Mouse (Mus musculus) hindbrain, embryonic 12.5 days (tissue): ENCODE results near the gene Tbrg4. TPM values are rescaled to one million over a fixed set of nuclear protein-coding genes. Genes with fewer than 3 reads are reported as not detected.

ENCODE experiments used
- ATAC-seq: fragments of 200-750 bp; cut with Nextera tagmentation; 2 replicates; pipeline ENCODE4 v1.8.0; 2017; ENCODE audit warnings: moderate TSS enrichment; ENCODE audit not compliant: low FRiP score
- H3K27ac ChIP-seq: fragments of 300-500 bp; sonication (generic); 2 replicates; pipeline ENCODE4 v1.5.1; 2016; ENCODE audit warnings: mild to moderate bottlenecking
- H3K27me3 ChIP-seq: fragments of 300-500 bp; sonication (generic); 2 replicates; pipeline ENCODE4 v1.6.1; 2016; ENCODE audit warnings: mild to moderate bottlenecking
- H3K36me3 ChIP-seq: fragments of 300-500 bp; sonication (generic); 2 replicates; pipeline ENCODE4 v1.6.1; 2016; ENCODE audit warnings: mild to moderate bottlenecking
- H3K4me1 ChIP-seq: fragments of 300-500 bp; sonication (generic); 2 replicates; pipeline ENCODE4 v1.6.1; 2016
- H3K4me2 ChIP-seq: fragments of 300-500 bp; sonication (generic); replicated peaks from 2 replicates; pipeline ENCODE4 v1.6.1; 2016; ENCODE audit warnings: mild to moderate bottlenecking
- H3K4me3 ChIP-seq: fragments of 300-500 bp; sonication (generic); 2 replicates; pipeline ENCODE4 v1.5.1; 2016; ENCODE audit warnings: mild to moderate bottlenecking
- H3K9ac ChIP-seq: fragments of 300-500 bp; sonication (generic); 2 replicates; pipeline ENCODE4 v1.6.1; 2016; ENCODE audit warnings: mild to moderate bottlenecking, moderate library complexity
- H3K9me3 ChIP-seq: fragments of 300-500 bp; sonication (generic); replicated peaks from 2 replicates; pipeline ENCODE4 v1.6.1; 2016; ENCODE audit warnings: mild to moderate bottlenecking
- WGBS: fragments of 180-500 bp; shearing (Covaris S2); methylation state at CpG from one replicate; pipeline ENCODE4 v1.1.7; 2016; 5-methylcytosine and 5-hydroxymethylcytosine counted together
- polyA plus RNA-seq: library from polyadenylated mRNA; unstranded; fragments of >200 nt; fragmentation: Nextera tagmentation; extraction: Ambion mirVana; gene quantifications from 2 replicates; pipeline ENCODE4 v1.2.1, GENCODE M21; 2016

Tbrg4 gene
- polyA plus RNA-seq, 1 experiment from 2014 or later, result 37.3 TPM

GRCm38 (mm10) chr11:6647831-6648724 is 22.2 kb upstream of the Tbrg4 start:
- no peak for ATAC-seq
- H3K27me3 ChIP-seq, result no peaks in the 10 kb centered on the region
- no peaks in the 10 kb centered on the region for H3K36me3 ChIP-seq
- H3K4me3 ChIP-seq, result no peak overlapping the region
- H3K4me1 ChIP-seq, result no peaks in the 10 kb centered on the region
- no peak overlapping the region for H3K4me2 ChIP-seq
- H3K9me3 ChIP-seq, result no peaks in the 10 kb centered on the region
- H3K9ac ChIP-seq, result no peak overlapping the region
- H3K27ac ChIP-seq, result no peak overlapping the region
- 62% methylated on average over 9 of the region's 9 CpGs for WGBS

- 67% methylated on average over 6 of the region's 6 CpGs for WGBS
- ATAC-seq, result 0 out of 2 replicates have a peak, but pooled peaks have one; percentile 32
These were observed 18.7 kb upstream of the Tbrg4 start for GRCm38 (mm10) chr11:6644566-6644965.

GRCm38 (mm10) chr11:6639072-6639471 is 13.2 kb upstream of the Tbrg4 start:
- WGBS, result 84% methylated on average over 6 of the region's 6 CpGs
- Histone ChIP-seq H3K4me1 (no peaks in the 10 kb centered on the region), H3K9ac (no peak overlapping the region), H3K36me3 (no peaks in the 10 kb centered on the region), H3K27me3 (no peaks in the 10 kb centered on the region), H3K4me3 (no peak overlapping the region), H3K4me2 (no peak overlapping the region), H3K9me3 (no peaks in the 10 kb centered on the region), H3K27ac (no peak overlapping the region)
- no peak for ATAC-seq

More at GRCm38 (mm10) chr11:6644566-6644965, 18.7 kb upstream of the Tbrg4 start:
- H3K4me3 ChIP-seq, result no peak overlapping the region
- no peaks in the 10 kb centered on the region for H3K9me3 ChIP-seq
- no peak overlapping the region for H3K4me2 ChIP-seq
- no peak overlapping the region for H3K9ac ChIP-seq
- H3K27me3 ChIP-seq, result no peaks in the 10 kb centered on the region
- no peak overlapping the region for H3K27ac ChIP-seq
- H3K36me3 ChIP-seq, result no peaks in the 10 kb centered on the region
- H3K4me1 ChIP-seq, result no peaks in the 10 kb centered on the region

- H3K9me3 ChIP-seq, result no peaks in the 10 kb centered on the region
- 90% methylated on average over 4 of the region's 4 CpGs for WGBS
- no peak for ATAC-seq
- H3K4me3 ChIP-seq, result no peak within 1 kb of the TSS
- H3K9ac ChIP-seq, result no peak within 1 kb of the TSS
- no peak within 1 kb of the TSS for H3K27ac ChIP-seq
- H3K36me3 ChIP-seq, result no peaks in the 10 kb centered on the region
- H3K4me2 ChIP-seq, result no peak within 1 kb of the TSS
- no peaks in the 10 kb centered on the region for H3K27me3 ChIP-seq
- no peaks in the 10 kb centered on the region for H3K4me1 ChIP-seq
These were observed 12.7 kb upstream of the Tbrg4 start, which contains the start of gene Wap for GRCm38 (mm10) chr11:6638537-6638936. Gene Wap (minus strand): TSS chr11:6638637.

- H3K27ac ChIP-seq, result no peak overlapping the region
- no peaks in the 10 kb centered on the region for H3K27me3 ChIP-seq
- WGBS, result 71% methylated on average over 8 of the region's 8 CpGs
- H3K9ac ChIP-seq, result no peak overlapping the region
- no peaks in the 10 kb centered on the region for H3K36me3 ChIP-seq
- no peaks in the 10 kb centered on the region for H3K9me3 ChIP-seq
- H3K4me2 ChIP-seq, result no peak overlapping the region
- H3K4me1 ChIP-seq, result no peaks in the 10 kb centered on the region
- H3K4me3 ChIP-seq, result no peak overlapping the region
- no peak for ATAC-seq
These were observed 10.3 kb upstream of the Tbrg4 start for GRCm38 (mm10) chr11:6636150-6636549.

GRCm38 (mm10) chr11:6629655-6630054 is 3.8 kb upstream of the Tbrg4 start:
- Histone ChIP-seq H3K36me3 (no peaks in the 10 kb centered on the region), H3K4me3 (no peak overlapping the region), H3K9me3 (no peaks in the 10 kb centered on the region), H3K9ac (no peak overlapping the region), H3K27ac (no peak overlapping the region), H3K4me1 (peaks cover 11% of the 10 kb centered on the region), H3K4me2 (no peak overlapping the region), H3K27me3 (no peaks in the 10 kb centered on the region)
- ATAC-seq, result no peak

- Histone ChIP-seq H3K9ac (no peak overlapping the region), H3K4me2 (no peak overlapping the region), H3K4me3 (no peak overlapping the region), H3K27me3 (no peaks in the 10 kb centered on the region), H3K4me1 (peaks cover 22% of the 10 kb centered on the region), H3K27ac (no peak overlapping the region), H3K9me3 (no peaks in the 10 kb centered on the region), H3K36me3 (peaks cover 7% of the 10 kb centered on the region)
- 25% methylated on average over 4 of the region's 4 CpGs for WGBS
- ATAC-seq, result no peak
These were observed 2.7 kb upstream of the Tbrg4 start for GRCm38 (mm10) chr11:6628568-6628967.

GRCm38 (mm10) chr11:6627731-6628130 is 1.9 kb upstream of the Tbrg4 start:
- no peak overlapping the region for H3K9ac ChIP-seq
- no peaks in the 10 kb centered on the region for H3K9me3 ChIP-seq
- ATAC-seq, result no peak
- H3K27ac ChIP-seq, result no peak overlapping the region
- WGBS, result 93% methylated on average over 4 of the region's 4 CpGs
- H3K4me2 ChIP-seq, result no peak overlapping the region
- peaks cover 29% of the 10 kb centered on the region for H3K4me1 ChIP-seq
- peaks cover 16% of the 10 kb centered on the region for H3K36me3 ChIP-seq
- H3K27me3 ChIP-seq, result no peaks in the 10 kb centered on the region
- H3K4me3 ChIP-seq, result no peak overlapping the region

- H3K9me3 ChIP-seq, result no peaks in the 10 kb centered on the region
- peak overlapping the region; percentile 86 for H3K27ac ChIP-seq
- ATAC-seq, result peak; percentile 41
- H3K4me3 ChIP-seq, result peak overlapping the region; percentile 76
- H3K9ac ChIP-seq, result peak overlapping the region; percentile 71
- H3K36me3 ChIP-seq, result peaks cover 29% of the 10 kb centered on the region
- H3K27me3 ChIP-seq, result no peaks in the 10 kb centered on the region
- peak overlapping the region; percentile 57 for H3K4me2 ChIP-seq
- H3K4me1 ChIP-seq, result peaks cover 29% of the 10 kb centered on the region
- 14% methylated on average over 16 of the region's 16 CpGs for WGBS
These were observed 513 bp upstream of the Tbrg4 start for GRCm38 (mm10) chr11:6626388-6626772.

GRCm38 (mm10) chr11:6624619-6625382 is 1.1 kb downstream of the Tbrg4 start:
- H3K9ac ChIP-seq, result peak overlapping the region; percentile 71
- 72% methylated on average over 14 of the region's 14 CpGs for WGBS
- H3K4me3 ChIP-seq, result peak overlapping the region; percentile 76
- peaks cover 45% of the 10 kb centered on the region for H3K36me3 ChIP-seq
- H3K27ac ChIP-seq, result no peak overlapping the region
- H3K27me3 ChIP-seq, result no peaks in the 10 kb centered on the region
- ATAC-seq, result no peak
- no peaks in the 10 kb centered on the region for H3K9me3 ChIP-seq
- peak overlapping the region; percentile 57 for H3K4me2 ChIP-seq
- peaks cover 29% of the 10 kb centered on the region for H3K4me1 ChIP-seq

GRCm38 (mm10) chr11:6623704-6624103 is 2.2 kb downstream of the Tbrg4 start:
- Histone ChIP-seq H3K9me3 (no peaks in the 10 kb centered on the region), H3K4me2 (no peak overlapping the region), H3K4me3 (no peak overlapping the region), H3K27ac (no peak overlapping the region), H3K27me3 (no peaks in the 10 kb centered on the region), H3K4me1 (peaks cover 29% of the 10 kb centered on the region), H3K9ac (peak overlapping the region; percentile 41), H3K36me3 (peaks cover 56% of the 10 kb centered on the region)
- ATAC-seq, result no peak
- 91% methylated on average over 10 of the region's 10 CpGs for WGBS
